Comparison of ENCODE assay signal across 9 mouse cellular contexts in the genomic region with DNA sequence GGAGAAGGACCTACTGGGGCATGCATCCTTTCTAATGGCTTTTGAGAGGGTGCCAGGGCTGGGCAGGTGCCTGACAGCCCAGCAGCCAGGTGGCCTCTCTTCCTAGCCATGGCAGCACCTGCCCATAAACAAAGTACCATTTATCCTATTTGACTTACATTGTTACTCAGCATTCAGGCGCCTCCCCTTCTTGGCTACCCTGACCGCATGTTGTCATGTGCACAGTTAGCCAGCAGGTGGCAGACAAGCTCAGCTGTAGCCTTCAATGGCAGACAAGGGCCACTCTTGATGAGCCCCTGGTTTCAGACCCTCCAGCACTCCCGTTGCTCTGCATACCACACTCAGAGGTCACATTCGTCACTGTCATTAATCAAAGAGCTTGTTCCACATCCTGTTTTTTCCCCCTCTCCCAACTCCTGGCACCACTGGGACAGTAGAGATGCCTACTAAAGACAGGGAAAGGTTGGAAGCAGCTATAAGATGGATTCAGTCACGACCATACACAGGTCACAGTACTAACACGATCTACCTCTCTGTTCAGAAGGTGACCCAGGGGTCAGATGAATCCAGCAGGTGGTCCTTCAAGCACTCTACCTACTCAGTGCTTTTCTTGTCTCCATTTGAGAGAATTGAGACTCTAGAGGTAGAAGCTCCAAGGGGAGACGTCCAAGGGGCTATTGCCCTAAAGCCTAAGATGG. TPM values are rescaled to one million over a fixed set of nuclear protein-coding genes. Genes with fewer than 3 reads are reported as not detected.
A peak's percentile ranks its signal among the peaks of the same experiment; 100 is the strongest.
DNase-seq lines count a peak whose midpoint lies in the region; ATAC-seq lines count a peak whose summit lies in the region.
"Had no signal": no experiment of that assay in that cellular context is flagged by ENCODE, and none has a peak within 500 bp of the region (broad histone marks: within the 10 kb centered on the region; RNA-seq: fewer than 3 reads in every experiment).

No protein-coding gene starts in this region.

- H3K4me1 ChIP-seq in midbrain, embryonic 10.5 days = peaks cover 18% of the 10 kb centered on the region

- WGBS in midbrain, embryonic 10.5 days = 35% methylated on average over 7 of the region's 7 CpGs

- no peak overlapping the region for H3K27ac ChIP-seq in midbrain, embryonic 10.5 days (replicated peaks)

- H3K36me3 ChIP-seq in midbrain, embryonic 10.5 days = no peaks in the 10 kb centered on the region

- DNase-seq in R1 (ENCODE audit: low read depth, low spot score) = peak; percentile 80
- DNase-seq in cerebellum, postnatal 10 days = peak; percentile 94
- peak; percentile 81 to 90 for DNase-seq in frontal cortex, postnatal 25 days (ENCODE audit: low spot score in 2 of 2)
- DNase-seq in left cerebral cortex, postnatal 25 days (ENCODE audit: low spot score in 2 of 2) = peak; percentile 81 to 84
- peak; percentile 79 for DNase-seq in midbrain, embryonic 10.5 days (ENCODE audit: low spot score)
- peak; percentile 58 to 72 for DNase-seq in right cerebral cortex, postnatal 36 days (ENCODE audit: low spot score in 2 of 2)
- DNase-seq in urinary bladder, postnatal 36 days (ENCODE audit: low spot score in 2 of 2) = peak; percentile 83 to 85

- intact Hi-C loops in left cerebral cortex, postnatal 25 days (cut with DNase I) = loop anchor here (1.0 to 2.0 kb wide), 2 partner anchors 44 to 52 kb away; no protein-coding TSS in a partner anchor

- ATAC-seq in inflammation-experienced regulatory T-cells, adult 6 months = peak; percentile 60

- no peaks in the 10 kb centered on the region for H3K9me3 ChIP-seq in midbrain, embryonic 10.5 days (replicated peaks)
- H3K9me3 ChIP-seq: megakaryocyte, embryonic 14.5 days had no signal

- no peak overlapping the region for H3K4me3 ChIP-seq in midbrain, embryonic 10.5 days
- H3K4me3 ChIP-seq: megakaryocyte, embryonic 14.5 days had no signal

- peaks cover 18% of the 10 kb centered on the region for H3K27me3 ChIP-seq in midbrain, embryonic 10.5 days (ENCODE audit: low read depth, poor library complexity, severe bottlenecking)

RNA-seq across cellular contexts. Expression of gene Kcnip3, which starts 14.7 kb away (rescaled TPM):
- 1 to 10 TPM in 1 of 3 experiments, not detected in 2; 3.5 TPM for polyA plus RNA-seq in inflammation-experienced regulatory T-cells, adult 6 months (2017; shearing (Covaris generic))
- 100 to 1,000 TPM; 120 to 123 TPM for total RNA-seq in left cerebral cortex, postnatal 25 days (2021)
- 1.8 and 2.6 TPM in 2 replicates for polyA plus RNA-seq in midbrain, embryonic 10.5 days (2016; fragmentation: Nextera tagmentation; extraction: Ambion mirVana)

RNA-seq across cellular contexts. Expression of gene Prom2, which starts 34.0 kb away (rescaled TPM):
- under 1 TPM in 1 of 3 experiments, not detected in 2; 0.10 TPM for polyA plus RNA-seq in inflammation-experienced regulatory T-cells, adult 6 months (2017; shearing (Covaris generic))
- under 1 TPM; 0.18 to 0.21 TPM for total RNA-seq in left cerebral cortex, postnatal 25 days (2021)
- polyA plus RNA-seq in midbrain, embryonic 10.5 days (2016; fragmentation: Nextera tagmentation; extraction: Ambion mirVana) = 0.28 and 0.43 TPM in 2 replicates
